ENCODE assay signal across 17 mouse cellular contexts in genomic region chr11:23769033-23769432, GRCm38 (mm10). TPM values are rescaled to one million over a fixed set of nuclear protein-coding genes. Genes with fewer than 3 reads are reported as not detected.
DNase-seq lines count a peak whose midpoint lies in the region; ATAC-seq and TF ChIP-seq lines count a peak whose summit lies in the region.
"Had no signal": no experiment of that assay in that cellular context is flagged by ENCODE, and none has a peak within 500 bp of the region (broad histone marks: within the 10 kb centered on the region; RNA-seq: fewer than 3 reads in every experiment).

No protein-coding gene starts in this region.

- H3K27ac ChIP-seq in heart, embryonic 13.5 days (replicated peaks), result no peak overlapping the region
- H3K27ac ChIP-seq in liver, adult 2 months (replicated peaks; ENCODE audit: insufficient read depth, low read depth, low read length), result no peak overlapping the region
- H3K27ac ChIP-seq in embryonic facial prominence, embryonic 10.5 days (replicated peaks), result no peak overlapping the region
- no peak overlapping the region for H3K27ac ChIP-seq in midbrain, embryonic 14.5 days (replicated peaks; ENCODE audit: low read depth, low read length)
- no peak overlapping the region for H3K27ac ChIP-seq in intestine, embryonic 15.5 days
- H3K27ac ChIP-seq: forebrain, embryonic 15.5 days; midbrain, embryonic 15.5 days had no signal

- peaks cover 21% of the 10 kb centered on the region for H3K4me1 ChIP-seq in heart, embryonic 13.5 days
- H3K4me1 ChIP-seq in liver, adult 2 months (ENCODE audit: control insufficient read depth, insufficient read depth, low read length), result peaks cover 3% of the 10 kb centered on the region; the same call in 1 of the 2 replicates
- H3K4me1 ChIP-seq in embryonic facial prominence, embryonic 10.5 days, result peaks cover 12% of the 10 kb centered on the region; the same call in 1 of the 2 replicates
- H3K4me1 ChIP-seq in midbrain, embryonic 14.5 days (ENCODE audit: control insufficient read depth, insufficient read depth, low read length), result no peaks in the 10 kb centered on the region
- H3K4me1 ChIP-seq in intestine, embryonic 15.5 days (replicated peaks), result no peaks in the 10 kb centered on the region

- no peaks in the 10 kb centered on the region for H3K9me3 ChIP-seq in heart, embryonic 13.5 days
- no peaks in the 10 kb centered on the region for H3K9me3 ChIP-seq in embryonic facial prominence, embryonic 10.5 days
- no peaks in the 10 kb centered on the region for H3K9me3 ChIP-seq in midbrain, embryonic 14.5 days (ENCODE audit: control insufficient read depth, low read length)
- no peaks in the 10 kb centered on the region for H3K9me3 ChIP-seq in intestine, embryonic 15.5 days
- H3K9me3 ChIP-seq: forebrain, embryonic 15.5 days; midbrain, embryonic 15.5 days had no signal

- TF ChIP-seq CTCF in liver, adult 2 months (IDR thresholded peaks at IDR 0.05; ENCODE audit: low read depth, low read length), result no peak

- no peak for TF ChIP-seq POLR2A in liver, adult 2 months (IDR thresholded peaks at IDR 0.05; ENCODE audit: extremely low read depth, insufficient read depth, low read length)

- no peaks in the 10 kb centered on the region for H3K27me3 ChIP-seq in heart, embryonic 13.5 days (replicated peaks)
- H3K27me3 ChIP-seq in liver, adult 2 months (ENCODE audit: control insufficient read depth, insufficient read depth, low read length), result no peaks in the 10 kb centered on the region
- peaks cover 32% of the 10 kb centered on the region for H3K27me3 ChIP-seq in embryonic facial prominence, embryonic 10.5 days (replicated peaks; ENCODE audit: low read depth, poor library complexity, severe bottlenecking)
- H3K27me3 ChIP-seq in midbrain, embryonic 14.5 days (ENCODE audit: control insufficient read depth, insufficient read depth, low read length), result no peaks in the 10 kb centered on the region
- H3K27me3 ChIP-seq in intestine, embryonic 15.5 days (replicated peaks), result no peaks in the 10 kb centered on the region
- H3K27me3 ChIP-seq: forebrain, embryonic 15.5 days had no signal

- DNase-seq in heart, postnatal 14 days, result no peak
- DNase-seq in liver, adult 2 months (ENCODE audit: extremely low read depth, low read depth, low spot score), result no peak
- DNase-seq in liver (no peak), A20 (ENCODE audit: low read depth, low spot score) (peak; percentile 43)
- no peak for DNase-seq in embryonic facial prominence, embryonic 10.5 days (ENCODE audit: low spot score)
- no peak for DNase-seq in midbrain, embryonic 14.5 days
- DNase-seq: adrenal gland, postnatal 25 days; cerebellum, adult 11 months; cerebellum, adult 9-11 months; gastrocnemius, postnatal 14 days; right cerebral cortex, postnatal 4 days had no signal

- peak overlapping the region; percentile 43; the same call in 1 of the 2 replicates for H3K4me2 ChIP-seq in heart, embryonic 13.5 days
- no peak overlapping the region for H3K4me2 ChIP-seq in midbrain, embryonic 14.5 days (ENCODE audit: low read length)
- no peak overlapping the region for H3K4me2 ChIP-seq in intestine, embryonic 15.5 days (replicated peaks)

- H3K9ac ChIP-seq in heart, embryonic 13.5 days, result no peak overlapping the region
- no peak overlapping the region for H3K9ac ChIP-seq in liver, adult 2 months (ENCODE audit: low read depth, low read length)
- no peak overlapping the region for H3K9ac ChIP-seq in midbrain, embryonic 14.5 days (replicated peaks; ENCODE audit: low read length)
- no peak overlapping the region for H3K9ac ChIP-seq in intestine, embryonic 15.5 days
- H3K9ac ChIP-seq: forebrain, embryonic 15.5 days; midbrain, embryonic 15.5 days had no signal

- H3K4me3 ChIP-seq in heart, embryonic 13.5 days, result no peak overlapping the region; the same call in 1 of the 2 replicates
- H3K4me3 ChIP-seq in liver, adult 2 months (ENCODE audit: insufficient read depth, low read depth, low read length), result peak overlapping the region; percentile 98; the same call in 1 of the 2 replicates
- H3K4me3 ChIP-seq in embryonic facial prominence, embryonic 10.5 days, result peak overlapping the region; percentile 82; the same call in 1 of the 2 replicates
- no peak overlapping the region for H3K4me3 ChIP-seq in midbrain, embryonic 14.5 days (replicated peaks; ENCODE audit: low read depth, low read length)
- H3K4me3 ChIP-seq in intestine, embryonic 15.5 days (replicated peaks), result no peak overlapping the region

- intact Hi-C loops in heart, postnatal 14 days (cut with DNase I), result no loop called here

- H3K36me3 ChIP-seq in heart, embryonic 13.5 days, result no peaks in the 10 kb centered on the region
- no peaks in the 10 kb centered on the region for H3K36me3 ChIP-seq in liver, adult 2 months (ENCODE audit: control insufficient read depth, insufficient read depth, low read length)
- H3K36me3 ChIP-seq in embryonic facial prominence, embryonic 10.5 days (replicated peaks), result no peaks in the 10 kb centered on the region
- no peaks in the 10 kb centered on the region for H3K36me3 ChIP-seq in midbrain, embryonic 14.5 days (ENCODE audit: control insufficient read depth, insufficient read depth, low read length)
- H3K36me3 ChIP-seq in intestine, embryonic 15.5 days, result no peaks in the 10 kb centered on the region
- H3K36me3 ChIP-seq: forebrain, embryonic 15.5 days; midbrain, embryonic 15.5 days had no signal

- ATAC-seq in heart, embryonic 13.5 days (ENCODE audit: extremely low read depth, insufficient number of reproducible peaks, low FRiP score, low TSS enrichment), result no peak
- no peak for ATAC-seq in midbrain, embryonic 14.5 days (ENCODE audit: low FRiP score, low TSS enrichment)
- no peak for ATAC-seq in intestine, embryonic 15.5 days
- ATAC-seq: forebrain, embryonic 15.5 days; hindbrain, embryonic 16.5 days; intestine, embryonic 16.5 days; midbrain, embryonic 15.5 days had no signal

- peaks cover 4% of the 10 kb centered on the region; the same call in 1 of the 2 replicates for H3K79me2 ChIP-seq in liver, adult 2 months (ENCODE audit: control insufficient read depth, insufficient read depth, low read length)

RNA-seq across cellular contexts. Expression of gene Rel, which starts 1.7 kb away (rescaled TPM):
- polyA plus RNA-seq in heart, embryonic 13.5 days (2015; fragmentation: Nextera tagmentation; extraction: Ambion mirVana), result 1.3 and 1.4 TPM in 2 replicates
- total RNA-seq in heart, postnatal 14 days (2021), result 1 to 10 TPM; 8.1 to 8.5 TPM
- 2.1 and 2.3 TPM in 2 replicates for total RNA-seq in liver, adult 2 months (2014; rRNA removed)
- 1.3 TPM in 2 replicates for polyA plus RNA-seq in liver, adult 2 months (2012; rRNA removed)
- polyA plus RNA-seq in embryonic facial prominence, embryonic 10.5 days (2016; fragmentation: Nextera tagmentation; extraction: Ambion mirVana), result 0.79 and 0.91 TPM in 2 replicates
- polyA plus RNA-seq in midbrain, embryonic 14.5 days (2014; fragmentation: Nextera tagmentation; extraction: Ambion mirVana), result 0.28 and 0.30 TPM in 2 replicates
- 0.73 and 0.80 TPM in 2 replicates for polyA plus RNA-seq in intestine, embryonic 15.5 days (2015; fragmentation: Nextera tagmentation; extraction: Ambion mirVana)

Comparison
In these comparisons a context has a peak if more than half of its experiments do, and no peak if none do; other contexts are left out.
1. H3K4me3 ChIP-seq: peak in liver, adult 2 months (single experiment) and embryonic facial prominence, embryonic 10.5 days (single experiment); none in heart, embryonic 13.5 days (single experiment), midbrain, embryonic 14.5 days (single experiment) and intestine, embryonic 15.5 days (single experiment).